Mouse (Mus musculus): ENCODE results near the gene Mpst. TPM values are rescaled to one million over a fixed set of nuclear protein-coding genes. Genes with fewer than 3 reads are reported as not detected.

The Mpst gene
- polyA plus RNA-seq, 1 experiment from 2014 or later: 3.0 TPM

GRCm38 (mm10) chr15:78382115-78382514, 24.1 kb upstream of the Mpst start:
- 95% methylated on average over 4 of the region's 4 CpGs for WGBS
- no peak overlapping the region for H3K27ac ChIP-seq
- ATAC-seq (ENCODE audit: insufficient number of reproducible peaks, insufficient read depth, low FRiP score, low TSS enrichment, low read depth): no peak
- H3K4me3 ChIP-seq (replicated peaks): no peak overlapping the region
- no peak overlapping the region for H3K4me2 ChIP-seq
- H3K9ac ChIP-seq (replicated peaks): no peak overlapping the region
- no peaks in the 10 kb centered on the region for H3K27me3 ChIP-seq
- H3K4me1 ChIP-seq (replicated peaks): no peaks in the 10 kb centered on the region
- no peaks in the 10 kb centered on the region for H3K9me3 ChIP-seq
- no peaks in the 10 kb centered on the region for H3K36me3 ChIP-seq

GRCm38 (mm10) chr15:78383450-78384219, 22.6 kb upstream of the Mpst start:
- H3K27me3 ChIP-seq: no peaks in the 10 kb centered on the region
- no peak overlapping the region for H3K4me2 ChIP-seq
- no peak for ATAC-seq (ENCODE audit: insufficient number of reproducible peaks, insufficient read depth, low FRiP score, low TSS enrichment, low read depth)
- H3K36me3 ChIP-seq: no peaks in the 10 kb centered on the region
- H3K9ac ChIP-seq (replicated peaks): no peak overlapping the region
- H3K4me1 ChIP-seq (replicated peaks): no peaks in the 10 kb centered on the region
- 85% methylated on average over 11 of the region's 11 CpGs for WGBS
- H3K9me3 ChIP-seq: no peaks in the 10 kb centered on the region
- H3K4me3 ChIP-seq (replicated peaks): no peak overlapping the region
- H3K27ac ChIP-seq: no peak overlapping the region

GRCm38 (mm10) chr15:78384220-78385116, 21.7 kb upstream of the Mpst start:
- Histone ChIP-seq H3K27me3 (no peaks in the 10 kb centered on the region), H3K27ac (no peak overlapping the region), H3K9me3 (no peaks in the 10 kb centered on the region), H3K4me2 (no peak overlapping the region), H3K4me1 (replicated peaks) (no peaks in the 10 kb centered on the region), H3K4me3 (replicated peaks) (no peak overlapping the region), H3K36me3 (no peaks in the 10 kb centered on the region), H3K9ac (replicated peaks) (no peak overlapping the region)
- WGBS: 79% methylated on average over 7 of the region's 7 CpGs
- no peak for ATAC-seq (ENCODE audit: insufficient number of reproducible peaks, insufficient read depth, low FRiP score, low TSS enrichment, low read depth)

- H3K9me3 ChIP-seq: no peaks in the 10 kb centered on the region
- no peaks in the 10 kb centered on the region for H3K27me3 ChIP-seq
- no peak for ATAC-seq (ENCODE audit: insufficient number of reproducible peaks, insufficient read depth, low FRiP score, low TSS enrichment, low read depth)
- H3K9ac ChIP-seq (replicated peaks): no peak overlapping the region
- H3K4me2 ChIP-seq: no peak overlapping the region
- no peak overlapping the region for H3K4me3 ChIP-seq (replicated peaks)
- no peaks in the 10 kb centered on the region for H3K36me3 ChIP-seq
- H3K27ac ChIP-seq: no peak overlapping the region
- H3K4me1 ChIP-seq (replicated peaks): no peaks in the 10 kb centered on the region
- 91% methylated on average over 1 of the region's 1 CpGs for WGBS
Observed at GRCm38 (mm10) chr15:78385564-78385963, 20.7 kb upstream of the Mpst start.

GRCm38 (mm10) chr15:78390855-78391254, 15.4 kb upstream of the Mpst start:
- H3K4me1 ChIP-seq (replicated peaks): no peaks in the 10 kb centered on the region
- no peaks in the 10 kb centered on the region for H3K36me3 ChIP-seq
- no peak overlapping the region for H3K27ac ChIP-seq
- H3K4me3 ChIP-seq (replicated peaks): no peak overlapping the region
- no peaks in the 10 kb centered on the region for H3K9me3 ChIP-seq
- H3K4me2 ChIP-seq: no peak overlapping the region
- no peaks in the 10 kb centered on the region for H3K27me3 ChIP-seq
- 76% methylated on average over 3 of the region's 3 CpGs for WGBS
- H3K9ac ChIP-seq (replicated peaks): no peak overlapping the region
- no peak for ATAC-seq (ENCODE audit: insufficient number of reproducible peaks, insufficient read depth, low FRiP score, low TSS enrichment, low read depth)

- Histone ChIP-seq H3K4me2 (no peak within 1 kb of the TSS), H3K36me3 (no peaks in the 10 kb centered on the region), H3K9ac (replicated peaks) (no peak within 1 kb of the TSS), H3K4me1 (replicated peaks) (no peaks in the 10 kb centered on the region), H3K9me3 (no peaks in the 10 kb centered on the region), H3K27me3 (no peaks in the 10 kb centered on the region; the same call in 1 of the 2 replicates), H3K4me3 (replicated peaks) (no peak within 1 kb of the TSS), H3K27ac (no peak within 1 kb of the TSS)
- 78% methylated on average over 8 of the region's 8 CpGs for WGBS
- no peak for ATAC-seq (ENCODE audit: insufficient number of reproducible peaks, insufficient read depth, low FRiP score, low TSS enrichment, low read depth)
Observed at GRCm38 (mm10) chr15:78395478-78395962, 10.7 kb upstream of the Mpst start, which contains the start of gene Tex33. Gene Tex33 (minus strand): TSS chr15:78395912.

- Histone ChIP-seq H3K27me3 (no peaks in the 10 kb centered on the region; the same call in 1 of the 2 replicates), H3K4me2 (no peak overlapping the region), H3K9me3 (no peaks in the 10 kb centered on the region), H3K36me3 (no peaks in the 10 kb centered on the region), H3K27ac (no peak overlapping the region), H3K9ac (replicated peaks) (no peak overlapping the region), H3K4me1 (replicated peaks) (peaks cover 16% of the 10 kb centered on the region; the same call in 1 of the 2 replicates), H3K4me3 (replicated peaks) (no peak overlapping the region)
- ATAC-seq (ENCODE audit: insufficient number of reproducible peaks, insufficient read depth, low FRiP score, low TSS enrichment, low read depth): no peak
- WGBS: 73% methylated on average over 6 of the region's 6 CpGs
Observed at GRCm38 (mm10) chr15:78401345-78401744, 4.9 kb upstream of the Mpst start.

GRCm38 (mm10) chr15:78401921-78402320, 4.3 kb upstream of the Mpst start:
- Histone ChIP-seq H3K9ac (replicated peaks) (no peak overlapping the region), H3K9me3 (no peaks in the 10 kb centered on the region), H3K4me2 (no peak overlapping the region), H3K4me3 (replicated peaks) (no peak overlapping the region), H3K27me3 (no peaks in the 10 kb centered on the region; the same call in 1 of the 2 replicates), H3K27ac (no peak overlapping the region), H3K4me1 (replicated peaks) (peaks cover 17% of the 10 kb centered on the region; the same call in 1 of the 2 replicates), H3K36me3 (no peaks in the 10 kb centered on the region)
- WGBS: 72% methylated on average over 4 of the region's 4 CpGs
- ATAC-seq (ENCODE audit: insufficient number of reproducible peaks, insufficient read depth, low FRiP score, low TSS enrichment, low read depth): no peak

GRCm38 (mm10) chr15:78402423-78402822, 3.8 kb upstream of the Mpst start:
- Histone ChIP-seq H3K36me3 (no peaks in the 10 kb centered on the region), H3K4me1 (replicated peaks) (peaks cover 22% of the 10 kb centered on the region; the same call in 1 of the 2 replicates), H3K27me3 (no peaks in the 10 kb centered on the region; the same call in 1 of the 2 replicates), H3K9ac (replicated peaks) (no peak overlapping the region), H3K4me3 (replicated peaks) (no peak overlapping the region), H3K27ac (no peak overlapping the region), H3K9me3 (no peaks in the 10 kb centered on the region), H3K4me2 (no peak overlapping the region)
- WGBS: 83% methylated on average over 7 of the region's 7 CpGs
- no peak for ATAC-seq (ENCODE audit: insufficient number of reproducible peaks, insufficient read depth, low FRiP score, low TSS enrichment, low read depth)

- H3K4me2 ChIP-seq: no peak overlapping the region
- no peak for ATAC-seq (ENCODE audit: insufficient number of reproducible peaks, insufficient read depth, low FRiP score, low TSS enrichment, low read depth)
- H3K36me3 ChIP-seq: no peaks in the 10 kb centered on the region
Observed at GRCm38 (mm10) chr15:78403301-78403741, 2.9 kb upstream of the Mpst start.

GRCm38 (mm10) chr15:78403896-78404295, 2.3 kb upstream of the Mpst start:
- WGBS: 64% methylated on average over 1 of the region's 1 CpGs
- H3K36me3 ChIP-seq: no peaks in the 10 kb centered on the region
- H3K4me3 ChIP-seq (replicated peaks): no peak overlapping the region
- peaks cover 24% of the 10 kb centered on the region; the same call in 1 of the 2 replicates for H3K4me1 ChIP-seq (replicated peaks)
- no peak for ATAC-seq (ENCODE audit: insufficient number of reproducible peaks, insufficient read depth, low FRiP score, low TSS enrichment, low read depth)
- H3K4me2 ChIP-seq: no peak overlapping the region
- no peak overlapping the region for H3K27ac ChIP-seq
- H3K9ac ChIP-seq (replicated peaks): no peak overlapping the region
- H3K9me3 ChIP-seq: no peaks in the 10 kb centered on the region
- peaks cover 14% of the 10 kb centered on the region for H3K27me3 ChIP-seq

More at GRCm38 (mm10) chr15:78403301-78403741, 2.9 kb upstream of the Mpst start:
- Histone ChIP-seq H3K9ac (replicated peaks) (no peak overlapping the region), H3K27me3 (peaks cover 8% of the 10 kb centered on the region), H3K9me3 (no peaks in the 10 kb centered on the region), H3K27ac (no peak overlapping the region), H3K4me3 (replicated peaks) (no peak overlapping the region), H3K4me1 (replicated peaks) (peaks cover 24% of the 10 kb centered on the region; the same call in 1 of the 2 replicates)
- 47% methylated on average over 3 of the region's 3 CpGs for WGBS
